Mouse (Mus musculus) MEL (cell line): ENCODE results near the gene Psap.

Experiments
- CTCF ChIP-seq, 3 experiments: IDR thresholded peaks in 2 of 3; conservative IDR thresholded peaks in 1 of 3; 2 replicates each; pipeline ENCODE4 v1.5.1; 2011 to 2012; ENCODE audit warnings: low read length in 3 of 3, low read depth in 2 of 3, mild to moderate bottlenecking in 2 of 3, improper control_type of control experiment in 1 of 3, inconsistent platforms in 1 of 3, mixed read lengths in 1 of 3, moderate library complexity in 1 of 3; ENCODE audit not compliant: control insufficient read depth in 1 of 3, insufficient read depth in 1 of 3, poor library complexity in 1 of 3, severe bottlenecking in 1 of 3
- E2F4 ChIP-seq: IDR thresholded peaks from 2 replicates; pipeline ENCODE4 v1.6.1; 2011; ENCODE audit warnings: low read depth, low read length, improper control_type of control experiment, borderline replicate concordance
- EP300 ChIP-seq, 2 experiments: IDR thresholded peaks; 2 replicates each; pipeline ENCODE4 v1.6.1; 2011; ENCODE audit warnings: improper control_type of control experiment in 2 of 2, low read length in 2 of 2, low read depth in 1 of 2, mild to moderate bottlenecking in 1 of 2
- HCFC1 ChIP-seq: IDR thresholded peaks from 2 replicates; pipeline ENCODE4 v1.6.1; 2012; ENCODE audit warnings: low read depth, mild to moderate bottlenecking, inconsistent platforms, low read length, improper control_type of control experiment, moderate library complexity
- MAFK ChIP-seq: IDR thresholded peaks from 2 replicates; pipeline ENCODE4 v1.6.1; 2011; ENCODE audit warnings: low read depth, mild to moderate bottlenecking, low read length, improper control_type of control experiment, borderline replicate concordance
- MAZ ChIP-seq: IDR thresholded peaks from 2 replicates; pipeline ENCODE4 v1.6.1; 2012; ENCODE audit warnings: low read depth, mild to moderate bottlenecking, inconsistent platforms, low read length, improper control_type of control experiment
- MEF2A ChIP-seq: IDR thresholded peaks from 2 replicates; pipeline ENCODE4 v1.6.1; 2014; ENCODE audit warnings: low read depth, mild to moderate bottlenecking, inconsistent platforms, low read length, improper control_type of control experiment; ENCODE audit not compliant: poor library complexity, insufficient replicate concordance, severe bottlenecking; ENCODE audit errors: extremely low read depth
- MXI1 ChIP-seq: IDR thresholded peaks from 2 replicates; pipeline ENCODE4 v1.6.1; 2011; ENCODE audit warnings: mild to moderate bottlenecking, low read depth, low read length, improper control_type of control experiment
- NELFE ChIP-seq: IDR thresholded peaks from 2 replicates; pipeline ENCODE4 v1.6.1; 2011; ENCODE audit warnings: low read depth, low read length, improper control_type of control experiment
- RAD21 ChIP-seq: IDR thresholded peaks from 2 replicates; pipeline ENCODE4 v1.6.1; 2011; ENCODE audit warnings: mild to moderate bottlenecking, low read depth, low read length, improper control_type of control experiment
- SMC3 ChIP-seq: IDR thresholded peaks from 2 replicates; pipeline ENCODE4 v1.6.1; 2011; ENCODE audit warnings: low read depth, low read length, improper control_type of control experiment
- TBP ChIP-seq: IDR thresholded peaks from 2 replicates; pipeline ENCODE4 v1.8.0; 2011; ENCODE audit warnings: low read depth, low read length, improper control_type of control experiment
- USF1 ChIP-seq: IDR thresholded peaks from 2 replicates; pipeline ENCODE4 v1.6.1; 2014; ENCODE audit warnings: low read depth, mild to moderate bottlenecking, inconsistent platforms, low read length, improper control_type of control experiment, moderate library complexity

DNA sequence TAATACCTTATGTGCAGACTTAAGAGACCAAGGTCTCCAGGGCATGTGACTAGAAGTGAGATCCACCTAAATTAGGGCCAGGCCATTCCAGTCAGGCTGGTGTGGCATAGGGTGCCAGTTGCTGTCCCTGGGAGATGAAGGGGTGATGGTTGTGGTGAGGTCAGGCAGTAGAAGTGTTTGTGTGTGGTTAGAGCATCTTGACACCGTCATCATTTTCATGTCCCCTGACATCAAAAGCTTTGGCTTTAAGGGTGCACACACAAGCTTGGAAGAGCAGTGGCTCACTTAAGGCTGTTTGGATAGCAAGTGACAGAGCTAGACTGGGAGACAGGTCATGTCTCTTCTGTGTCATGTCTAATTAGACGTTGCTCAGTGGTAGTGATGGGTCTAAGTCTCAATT lies 10.3 kb downstream of the Psap start:
- no peak for TF ChIP-seq MAFK
- no peak for TF ChIP-seq SMC3
- no peak for TF ChIP-seq E2F4
- TF ChIP-seq CTCF (IDR thresholded peaks at IDR 0.05 in 2 of 3, conservative IDR thresholded peaks at IDR 0.05 in 1 of 3; ENCODE audit: control insufficient read depth in 1 of 3, insufficient read depth in 1 of 3, low read depth in 2 of 3, low read length in 3 of 3, poor library complexity in 1 of 3, severe bottlenecking in 1 of 3), result no peak
- TF ChIP-seq HCFC1, result no peak
- TF ChIP-seq MEF2A, result no peak
- TF ChIP-seq MAZ, result no peak
- no peak for TF ChIP-seq EP300 (IDR thresholded peaks at IDR 0.05; ENCODE audit: low read depth in 1 of 2, low read length in 2 of 2)
- TF ChIP-seq USF1, result no peak
- no peak for TF ChIP-seq TBP
- no peak for TF ChIP-seq MXI1
- no peak for TF ChIP-seq RAD21
- no peak for TF ChIP-seq NELFE
